Mouse (Mus musculus) ES-Bruce4 (cell line): ENCODE measurements at regions not wholly inside any gene's neighbourhood (a gene's known extent, or its start where the extent isn't known, plus 50 kb on each side); places are given as distances from the start of the nearest gene placed in this dataset.

Experiments
- H3K27ac ChIP-seq: 2 replicates; pipeline ENCODE4 v1.5.1; 2012; ENCODE audit warnings: low read length, inconsistent platforms; ENCODE audit not compliant: insufficient read depth
- H3K27me3 ChIP-seq: 2 replicates; pipeline ENCODE4 v1.6.1; 2012; ENCODE audit warnings: mild to moderate bottlenecking, low read length, inconsistent platforms; ENCODE audit not compliant: control insufficient read depth, poor library complexity, insufficient read depth, severe bottlenecking
- H3K36me3 ChIP-seq: 2 replicates; pipeline ENCODE4 v1.6.1; 2012; ENCODE audit warnings: inconsistent platforms, mild to moderate bottlenecking, low read length, moderate library complexity; ENCODE audit not compliant: control insufficient read depth, poor library complexity, insufficient read depth, severe bottlenecking
- H3K4me1 ChIP-seq: one replicate; pipeline ENCODE4 v1.8.1; 2011; ENCODE audit warnings: low read length; ENCODE audit not compliant: control insufficient read depth, insufficient read depth
- H3K4me3 ChIP-seq: 2 replicates; pipeline ENCODE4 v1.5.1; 2011; ENCODE audit warnings: low read depth, mild to moderate bottlenecking, low read length
- H3K9ac ChIP-seq: 2 replicates; pipeline ENCODE4 v1.6.1; 2012; ENCODE audit warnings: low read depth, mild to moderate bottlenecking, inconsistent platforms; ENCODE audit not compliant: poor library complexity, severe bottlenecking
- H3K9me3 ChIP-seq: replicated peaks from 2 replicates; pipeline ENCODE4 v1.6.1; 2012; ENCODE audit warnings: mild to moderate bottlenecking, low read length, inconsistent platforms; ENCODE audit not compliant: control insufficient read depth, poor library complexity, insufficient read depth, severe bottlenecking
- CTCF ChIP-seq: IDR thresholded peaks from one replicate; pipeline ENCODE4 v1.8.1; 2011; ENCODE audit warnings: low read depth, low read length
- EP300 ChIP-seq: IDR thresholded peaks from 2 replicates; pipeline ENCODE4 v1.6.1; 2011; ENCODE audit warnings: low read depth, low read length; ENCODE audit not compliant: insufficient read depth
- POLR2A ChIP-seq: IDR thresholded peaks from one replicate; pipeline ENCODE4 v1.8.1; 2011; ENCODE audit warnings: low read length; ENCODE audit not compliant: insufficient read depth

DNA sequence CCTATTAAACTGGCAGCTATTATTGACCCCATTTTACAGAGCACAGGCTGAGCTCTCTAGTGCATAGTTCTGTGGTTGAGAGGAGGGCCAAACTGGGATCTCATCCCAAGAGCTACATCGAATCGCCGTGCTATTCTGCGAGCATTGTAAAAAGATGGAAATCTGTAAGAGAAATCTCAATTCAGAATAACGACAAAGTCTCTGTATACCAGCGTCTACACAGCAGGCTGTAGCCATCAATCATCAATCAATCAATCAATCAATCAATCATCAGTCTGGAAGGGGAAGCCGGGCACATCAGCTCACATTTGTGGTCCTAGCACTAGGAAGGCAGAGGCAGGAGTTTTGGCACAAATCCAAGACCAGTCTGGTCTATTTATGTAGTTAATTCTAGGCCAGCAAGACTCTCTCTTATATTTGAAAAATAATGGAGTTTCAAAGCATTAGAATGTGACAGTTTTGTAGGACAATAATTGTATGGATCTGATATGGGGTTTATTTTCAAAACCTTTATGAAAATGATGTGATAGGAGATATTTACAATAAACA, 234.0 kb downstream of the Dact1 start:
- Histone ChIP-seq H3K9ac (no peak overlapping the region), H3K36me3 (no peaks in the 10 kb centered on the region), H3K27ac (no peak overlapping the region), H3K9me3 (no peaks in the 10 kb centered on the region), H3K4me1 (no peaks in the 10 kb centered on the region), H3K27me3 (no peaks in the 10 kb centered on the region), H3K4me3 (no peak overlapping the region)
- TF ChIP-seq EP300 (no peak), CTCF (no peak), POLR2A (no peak)

GRCm38 (mm10) chr12:71544401-71545159, 234.9 kb downstream of the Dact1 start:
- Histone ChIP-seq H3K4me3 (no peak overlapping the region), H3K9me3 (no peaks in the 10 kb centered on the region), H3K27ac (no peak overlapping the region), H3K36me3 (no peaks in the 10 kb centered on the region), H3K27me3 (no peaks in the 10 kb centered on the region), H3K9ac (no peak overlapping the region), H3K4me1 (no peaks in the 10 kb centered on the region)
- no peak for TF ChIP-seq EP300
- no peak for TF ChIP-seq POLR2A
- TF ChIP-seq CTCF = no peak

DNA sequence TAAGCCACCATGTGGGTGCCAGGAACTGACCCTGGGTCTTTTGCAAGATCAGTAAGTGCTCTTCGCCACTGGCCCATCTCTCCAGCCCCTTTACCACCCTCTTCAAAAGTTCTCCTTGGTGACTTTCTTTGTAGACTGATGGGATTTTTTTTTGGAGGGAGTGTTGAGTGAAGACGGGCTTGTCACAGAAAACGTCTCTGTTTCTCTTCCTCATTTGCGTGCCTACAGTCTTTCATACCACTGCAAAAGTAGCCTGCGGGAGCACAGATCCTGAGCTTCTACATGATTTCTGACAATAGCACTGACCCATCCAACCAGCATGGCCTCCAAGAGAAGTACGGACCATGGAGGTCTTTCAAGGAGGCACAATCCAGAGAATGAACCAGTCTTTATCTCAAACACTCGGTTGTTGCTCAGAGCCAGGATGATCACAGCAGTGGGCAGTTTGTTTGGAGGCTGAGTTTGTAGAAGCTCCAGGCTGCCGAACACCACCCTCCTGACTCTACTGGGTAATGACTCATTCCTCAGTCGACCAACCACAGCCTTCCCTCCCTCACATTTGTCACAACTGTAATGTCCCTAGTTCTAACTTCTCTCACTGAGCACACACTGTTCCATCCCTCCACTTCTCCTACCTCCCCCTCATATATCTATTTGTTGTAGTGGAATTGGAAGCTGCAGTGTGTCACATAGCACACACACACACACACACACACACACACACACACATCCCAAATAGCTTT, 237.0 kb downstream of the Dact1 start:
- Histone ChIP-seq H3K27me3 (no peaks in the 10 kb centered on the region), H3K4me1 (no peaks in the 10 kb centered on the region), H3K9me3 (no peaks in the 10 kb centered on the region), H3K4me3 (no peak overlapping the region), H3K9ac (no peak overlapping the region), H3K27ac (no peak overlapping the region), H3K36me3 (no peaks in the 10 kb centered on the region)
- TF ChIP-seq CTCF (no peak), POLR2A (no peak), EP300 (no peak)

DNA sequence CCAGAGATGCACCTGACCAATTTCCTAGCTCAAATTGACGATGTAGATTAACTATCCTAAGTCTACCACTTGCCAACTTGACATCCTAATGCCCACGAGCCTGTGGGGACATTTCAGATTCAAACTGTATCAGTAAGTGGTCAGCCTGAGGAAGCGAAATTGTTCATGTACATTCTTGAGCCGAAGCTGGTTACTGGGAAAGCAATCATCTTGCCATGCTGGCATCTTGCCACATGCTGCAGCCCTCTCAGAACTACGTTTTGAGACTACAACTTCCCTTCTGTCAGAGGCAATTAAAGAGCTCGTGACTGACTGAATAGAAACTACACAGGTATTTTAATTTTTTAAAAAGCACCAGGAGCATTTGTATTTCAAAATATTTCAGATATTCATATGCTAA, 239.7 kb downstream of the Dact1 start:
- Histone ChIP-seq H3K27ac (no peak overlapping the region), H3K9ac (no peak overlapping the region), H3K36me3 (no peaks in the 10 kb centered on the region), H3K9me3 (no peaks in the 10 kb centered on the region), H3K4me1 (no peaks in the 10 kb centered on the region), H3K4me3 (no peak overlapping the region), H3K27me3 (no peaks in the 10 kb centered on the region)
- no peak for TF ChIP-seq POLR2A
- TF ChIP-seq CTCF = no peak
- no peak for TF ChIP-seq EP300

- Histone ChIP-seq H3K27ac (no peak overlapping the region), H3K4me1 (no peaks in the 10 kb centered on the region), H3K4me3 (no peak overlapping the region), H3K36me3 (no peaks in the 10 kb centered on the region), H3K27me3 (no peaks in the 10 kb centered on the region), H3K9ac (no peak overlapping the region), H3K9me3 (no peaks in the 10 kb centered on the region)
- TF ChIP-seq POLR2A (no peak), EP300 (no peak), CTCF (no peak)
These were observed 244.5 kb downstream of the Dact1 start for GRCm38 (mm10) chr12:71554212-71554611.

DNA sequence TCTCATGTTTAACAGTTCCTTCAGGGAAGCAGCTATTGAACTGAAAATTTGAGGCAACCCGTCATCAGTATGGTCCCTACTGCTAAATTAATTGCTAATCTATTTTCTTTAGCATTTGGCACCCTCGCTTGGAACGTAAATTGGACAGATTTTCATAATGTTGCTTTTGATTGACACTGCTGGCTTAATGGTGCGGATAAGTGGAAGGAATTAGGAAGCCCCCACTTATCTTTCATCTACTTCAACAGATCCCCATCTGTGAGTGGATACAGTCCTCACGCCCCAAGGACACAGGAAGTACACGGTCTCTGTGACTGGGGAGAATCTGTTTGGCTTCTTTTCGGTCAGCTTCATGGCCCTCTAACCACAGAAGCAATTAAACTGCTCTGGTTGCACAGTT, 251.6 kb downstream of the Dact1 start:
- no peak overlapping the region for H3K27ac ChIP-seq
- H3K4me3 ChIP-seq = no peak overlapping the region
- H3K36me3 ChIP-seq = no peaks in the 10 kb centered on the region
- no peaks in the 10 kb centered on the region for H3K27me3 ChIP-seq
- H3K9ac ChIP-seq = no peak overlapping the region
- no peak for TF ChIP-seq POLR2A
- no peak for TF ChIP-seq EP300
- TF ChIP-seq CTCF = no peak
- H3K9me3 ChIP-seq = no peaks in the 10 kb centered on the region
- no peaks in the 10 kb centered on the region for H3K4me1 ChIP-seq
